Mouse (Mus musculus) spleen, embryonic (tissue): ENCODE data around the gene Tmem45b.
"Not testable (repeated sequence)": the region's sequence is repeated elsewhere in the genome, so short reads cannot be mapped to it uniquely, and the experiment has no call there.

ENCODE experiments used
- CTCF ChIA-PET: fragments of 350-600 bp; sonication (Branson Sonifier 250); formaldehyde crosslinking; loops from one replicate; lab custom pipeline; 2022; lab: Charles Lee

The Tmem45b gene

GRCm38 (mm10) chr9:31463692-31464474, at the start of gene Tmem45b:
Gene Tmem45b (minus strand): TSS chr9:31464462.
- CTCF ChIA-PET: no interaction called here

GRCm38 (mm10) chr9:31508189-31508588, 43.9 kb upstream of the Tmem45b start:
- CTCF ChIA-PET: no interaction called here

DNA sequence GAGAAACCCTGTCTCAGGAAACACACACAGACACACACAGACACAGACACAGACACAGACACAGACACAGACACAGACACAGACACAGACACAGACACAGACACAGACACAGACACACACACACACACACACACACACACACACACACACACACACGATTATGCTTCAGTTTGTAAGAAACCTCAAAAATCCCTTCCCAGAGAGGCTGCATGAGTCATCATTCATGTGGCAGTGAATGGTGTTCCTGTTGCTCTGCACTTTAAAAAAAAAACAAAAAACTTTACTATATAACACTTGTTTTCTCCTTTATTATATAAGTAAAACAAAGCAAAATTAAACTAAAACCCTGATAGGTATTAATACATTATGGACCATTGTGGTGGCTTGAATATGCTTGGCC, 37.0 kb upstream of the Tmem45b start:
- CTCF ChIA-PET: not testable (repeated sequence)

GRCm38 (mm10) chr9:31463190-31463589, 1.1 kb downstream of the Tmem45b start:
- CTCF ChIA-PET: no interaction called here

DNA sequence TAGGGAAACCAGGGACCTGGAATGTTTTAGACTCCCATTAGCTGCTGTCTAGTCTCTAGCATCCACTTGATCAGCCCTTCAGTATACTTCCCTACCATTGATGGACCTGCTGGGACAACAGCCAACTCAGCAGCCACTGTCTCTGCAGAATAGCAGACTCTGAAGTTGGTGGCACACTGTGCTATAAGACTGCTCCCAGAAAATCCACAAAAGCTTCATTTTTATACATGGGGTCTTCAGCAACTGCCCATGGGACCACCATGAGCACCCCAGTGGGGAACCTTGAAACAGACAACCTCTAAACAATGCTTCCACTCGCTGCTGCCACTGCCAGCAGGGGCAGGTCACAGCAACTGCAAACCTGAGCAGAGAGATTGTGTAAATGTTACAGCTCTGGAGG, 9.9 kb downstream of the Tmem45b start:
- CTCF ChIA-PET: no interaction called here

DNA sequence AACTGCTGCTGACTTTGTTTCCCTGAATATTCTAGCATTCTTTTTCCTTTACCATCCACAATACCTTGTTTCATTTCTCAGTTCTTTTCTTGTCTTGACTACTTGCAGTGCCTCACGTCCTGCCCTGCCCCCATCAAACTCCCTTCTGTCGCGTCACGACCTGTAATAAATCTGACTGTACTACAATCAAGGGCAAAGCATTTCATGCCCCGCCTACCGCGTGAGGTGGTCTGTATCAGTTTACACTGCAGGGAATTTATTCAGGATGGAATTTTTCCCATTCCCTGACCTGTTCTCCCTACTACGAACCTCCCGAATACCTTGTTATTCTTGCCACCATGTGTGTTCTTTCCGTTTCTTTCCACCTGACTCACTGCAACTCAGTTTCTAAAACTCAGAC, 12.1 kb downstream of the Tmem45b start:
- CTCF ChIA-PET: no interaction called here

DNA sequence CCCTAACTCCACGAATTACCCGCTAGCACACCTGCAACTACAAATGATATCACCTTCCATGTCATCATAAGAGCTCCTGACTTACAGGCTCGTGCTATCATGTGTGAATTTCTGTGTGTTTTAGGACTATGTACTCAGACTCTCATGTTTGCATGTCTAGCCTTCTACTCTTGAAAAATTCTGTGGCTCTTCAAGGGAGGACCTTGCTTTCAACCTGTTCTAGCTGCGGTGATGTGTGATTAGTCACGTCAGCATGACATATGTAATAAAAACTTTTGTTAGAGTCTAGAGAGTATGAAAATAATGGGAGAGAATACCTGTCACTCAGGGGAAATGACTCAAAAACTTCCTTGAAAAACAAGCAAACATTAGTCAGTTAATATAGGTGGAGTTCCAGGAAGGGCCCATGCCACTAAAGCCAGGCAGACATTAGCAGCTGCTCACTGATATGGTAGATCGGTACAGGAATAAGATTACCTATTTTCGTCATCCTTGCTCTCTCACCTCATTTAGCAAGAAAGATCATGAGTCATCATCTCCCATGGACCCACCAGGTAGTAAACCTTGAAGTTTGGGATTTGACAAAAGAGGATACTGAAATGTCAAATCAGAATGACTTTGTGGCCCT, 15.0 kb downstream of the Tmem45b start:
- CTCF ChIA-PET: no interaction called here

DNA sequence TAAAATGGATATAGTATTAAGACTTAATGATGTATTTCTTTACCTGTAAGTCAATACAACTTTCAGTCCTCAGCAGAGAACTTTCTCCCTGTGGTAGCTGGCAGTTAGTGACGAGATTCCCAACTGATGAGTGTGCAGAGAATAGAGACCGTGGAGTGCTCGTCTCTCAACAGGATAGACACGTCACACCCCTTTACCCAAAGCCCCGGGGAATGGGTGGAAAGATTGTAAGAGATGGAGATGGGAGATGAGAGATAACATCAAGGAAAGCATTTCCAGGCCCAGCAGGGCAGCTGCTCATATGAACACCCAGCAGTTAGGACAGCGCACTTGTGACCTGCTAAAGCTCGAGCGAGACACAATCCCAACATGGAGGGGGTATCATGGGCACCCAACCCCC, 20.0 kb downstream of the Tmem45b start:
- CTCF ChIA-PET: no interaction called here

GRCm38 (mm10) chr9:31441487-31441886, 22.8 kb downstream of the Tmem45b start:
- CTCF ChIA-PET: interaction anchor here (0.5 kb wide), 2 partner anchors 23 to 918 kb away, joined by 3 to 7 read pairs; no protein-coding TSS in a partner anchor

GRCm38 (mm10) chr9:31440366-31440765, 23.9 kb downstream of the Tmem45b start:
- CTCF ChIA-PET: no interaction called here

DNA sequence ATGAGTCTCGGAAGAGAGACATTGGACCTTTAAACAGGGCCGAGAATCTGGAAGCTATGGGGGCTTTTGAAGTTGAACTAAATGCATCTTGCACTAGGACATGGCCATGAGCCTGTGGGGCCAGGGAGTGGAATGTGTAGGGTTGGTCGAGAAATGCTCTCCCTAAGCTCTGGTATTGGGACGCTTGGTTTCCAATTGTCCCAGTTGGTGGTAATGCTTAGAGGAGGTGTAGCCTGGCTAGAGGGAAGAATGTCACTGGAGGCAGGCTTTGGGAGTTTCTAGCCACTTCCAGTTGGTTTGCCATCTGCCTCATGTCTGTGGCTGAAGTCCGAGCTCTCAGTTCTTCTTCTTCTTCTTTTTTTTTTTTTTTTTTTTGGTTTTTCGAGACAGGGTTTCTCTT, 24.9 kb downstream of the Tmem45b start:
- CTCF ChIA-PET: no interaction called here

- CTCF ChIA-PET: interaction anchor here (0.8 kb wide), 1 partner anchor 1744 kb away, joined by 6 read pairs; no protein-coding TSS in a partner anchor
Measured at GRCm38 (mm10) chr9:31438834-31439233, 25.4 kb downstream of the Tmem45b start.

GRCm38 (mm10) chr9:31437861-31438260, 26.4 kb downstream of the Tmem45b start:
- CTCF ChIA-PET: interaction anchor here (0.8 kb wide), 1 partner anchor 1745 kb away, joined by 6 read pairs; no protein-coding TSS in a partner anchor

GRCm38 (mm10) chr9:31435415-31435814, 28.8 kb downstream of the Tmem45b start:
- CTCF ChIA-PET: no interaction called here

GRCm38 (mm10) chr9:31433431-31433830, 30.8 kb downstream of the Tmem45b start:
- CTCF ChIA-PET: no interaction called here

GRCm38 (mm10) chr9:31432336-31432975, 31.8 kb downstream of the Tmem45b start:
- CTCF ChIA-PET: no interaction called here

DNA sequence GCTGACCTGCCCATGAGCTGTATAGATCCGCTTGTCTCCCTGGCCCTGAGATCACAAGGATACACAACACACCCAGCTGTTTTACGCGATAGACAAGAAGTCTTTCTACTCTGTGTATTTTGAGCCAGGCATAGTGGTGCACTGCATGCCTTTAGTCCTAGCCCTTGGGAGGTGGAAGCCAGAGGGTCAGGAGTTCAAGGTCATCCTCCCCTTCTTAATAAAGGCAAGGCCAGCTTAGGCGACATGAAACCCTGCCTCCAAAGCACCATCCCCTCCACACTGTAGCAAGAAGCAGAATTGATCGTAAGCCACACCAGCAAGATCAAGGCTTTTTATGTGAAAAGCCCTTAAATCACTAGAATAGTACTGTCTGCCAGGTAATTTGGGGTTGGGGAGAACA, 32.5 kb downstream of the Tmem45b start:
- CTCF ChIA-PET: no interaction called here

GRCm38 (mm10) chr9:31430011-31430410, 34.3 kb downstream of the Tmem45b start:
- CTCF ChIA-PET: interaction anchor here (0.7 kb wide), 1 partner anchor 48 kb away, joined by 8 read pairs; no protein-coding TSS in a partner anchor

DNA sequence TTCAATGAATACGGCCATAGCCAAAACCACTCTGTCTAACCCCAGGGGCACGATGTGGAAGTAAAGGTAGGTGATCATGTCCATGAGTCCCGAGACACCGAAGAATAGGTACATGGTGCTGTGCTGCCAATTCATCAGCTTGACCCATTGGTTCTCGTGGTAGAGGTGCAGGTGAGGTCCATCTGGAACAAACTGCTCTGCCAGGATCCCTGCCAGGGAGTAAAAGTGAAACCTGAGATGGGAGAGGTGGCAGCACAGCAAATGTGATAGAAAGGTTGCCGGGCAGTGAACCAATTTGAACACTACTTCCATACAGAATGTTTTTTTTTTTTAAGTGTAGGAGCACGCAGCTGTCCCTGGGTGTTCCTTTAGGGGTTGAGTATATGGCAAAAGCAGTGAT, 35.3 kb downstream of the Tmem45b start:
- CTCF ChIA-PET: no interaction called here

DNA sequence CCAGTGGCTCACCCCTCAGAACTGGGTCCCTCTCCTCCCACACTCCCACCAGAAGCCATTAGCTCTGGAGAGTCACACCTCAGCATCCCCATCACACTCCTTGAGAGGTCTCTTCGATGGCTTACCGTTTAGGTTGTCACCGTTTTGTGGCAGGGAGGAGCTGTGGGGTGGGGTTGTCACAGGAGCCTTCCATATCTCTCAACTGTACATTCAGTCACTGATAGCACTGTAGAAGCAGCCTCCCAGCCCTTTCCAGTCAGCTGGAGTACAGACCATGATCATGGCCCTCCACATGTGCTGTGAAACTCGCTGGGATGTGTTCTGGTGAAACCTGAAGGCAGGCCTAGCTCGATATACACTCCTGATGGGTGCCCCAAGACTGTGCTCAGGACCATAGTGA, 42.1 kb downstream of the Tmem45b start:
- CTCF ChIA-PET: interaction anchor here (0.5 kb wide), 1 partner anchor 75 kb away, joined by 5 read pairs; no protein-coding TSS in a partner anchor

DNA sequence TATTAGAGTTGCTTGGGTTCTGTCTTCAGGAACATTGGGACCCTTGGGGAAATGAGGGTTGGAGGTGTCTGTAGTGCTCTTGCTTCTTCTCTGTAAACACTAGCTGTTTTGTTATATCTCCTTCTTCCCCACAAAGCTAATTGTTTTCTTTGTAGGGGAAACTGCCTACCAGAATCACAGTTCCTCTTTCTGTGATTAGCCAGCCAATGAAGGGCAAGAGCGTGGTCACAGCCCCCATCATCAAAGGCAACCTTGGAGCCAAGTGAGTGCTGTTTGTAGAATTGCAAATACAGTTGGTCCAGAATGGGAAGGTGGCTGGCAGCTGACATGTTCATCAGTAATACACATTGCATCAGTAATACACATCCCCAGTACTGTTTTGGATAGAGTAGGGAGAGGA, 45.4 kb downstream of the Tmem45b start:
- CTCF ChIA-PET: interaction anchor here (0.6 to 0.7 kb wide), 2 partner anchors 17 to 23 kb away, joined by 3 to 7 read pairs; no protein-coding TSS in a partner anchor

DNA sequence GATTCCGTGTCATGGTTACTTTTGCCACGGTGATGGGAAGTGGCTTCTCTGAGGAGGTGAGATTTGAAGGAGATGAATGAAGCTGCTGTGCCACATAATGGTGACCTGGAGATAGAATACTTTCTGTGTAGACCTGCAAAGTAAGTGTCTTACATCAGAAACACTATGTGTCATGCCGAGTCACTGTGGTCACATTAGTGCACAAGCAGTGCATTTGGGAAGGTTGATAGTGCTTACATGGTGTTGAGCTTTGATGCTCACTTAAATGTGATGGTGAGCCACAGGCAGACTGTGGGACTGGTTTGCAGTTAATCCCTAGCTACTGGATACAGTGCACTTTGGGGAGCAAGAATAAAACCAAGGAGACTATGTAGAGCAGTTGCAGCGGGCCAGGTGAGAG, 52.1 kb downstream of the Tmem45b start:
- CTCF ChIA-PET: interaction anchor here (0.5 kb wide), 1 partner anchor 36 kb away, joined by 3 read pairs; no protein-coding TSS in a partner anchor
